Mouse (Mus musculus) thymus, postnatal 10 days (tissue): ENCODE measurements around the gene Rbm34.
"Not testable (repeated sequence)": the region's sequence is repeated elsewhere in the genome, so short reads cannot be mapped to it uniquely, and the experiment has no call there.

Source experiments
- DNase-seq, 2 experiments: peaks; one replicate each; pipeline ENCODE4 v3.0.0; 2021; ENCODE audit warnings: low spot score in 2 of 2

The Rbm34 gene

GRCm38 (mm10) chr8:126970579-126971313 lies at the start of gene Rbm34:
Rbm34 (minus strand) TSS chr8:126971071.
- peak; percentile 81 to 90 for DNase-seq

GRCm38 (mm10) chr8:127011668-127012067 lies 40.8 kb upstream of the Rbm34 start:
- no peak for DNase-seq

- DNase-seq: no peak
These were observed 23.6 kb upstream of the Rbm34 start for GRCm38 (mm10) chr8:126994506-126994905.

DNA sequence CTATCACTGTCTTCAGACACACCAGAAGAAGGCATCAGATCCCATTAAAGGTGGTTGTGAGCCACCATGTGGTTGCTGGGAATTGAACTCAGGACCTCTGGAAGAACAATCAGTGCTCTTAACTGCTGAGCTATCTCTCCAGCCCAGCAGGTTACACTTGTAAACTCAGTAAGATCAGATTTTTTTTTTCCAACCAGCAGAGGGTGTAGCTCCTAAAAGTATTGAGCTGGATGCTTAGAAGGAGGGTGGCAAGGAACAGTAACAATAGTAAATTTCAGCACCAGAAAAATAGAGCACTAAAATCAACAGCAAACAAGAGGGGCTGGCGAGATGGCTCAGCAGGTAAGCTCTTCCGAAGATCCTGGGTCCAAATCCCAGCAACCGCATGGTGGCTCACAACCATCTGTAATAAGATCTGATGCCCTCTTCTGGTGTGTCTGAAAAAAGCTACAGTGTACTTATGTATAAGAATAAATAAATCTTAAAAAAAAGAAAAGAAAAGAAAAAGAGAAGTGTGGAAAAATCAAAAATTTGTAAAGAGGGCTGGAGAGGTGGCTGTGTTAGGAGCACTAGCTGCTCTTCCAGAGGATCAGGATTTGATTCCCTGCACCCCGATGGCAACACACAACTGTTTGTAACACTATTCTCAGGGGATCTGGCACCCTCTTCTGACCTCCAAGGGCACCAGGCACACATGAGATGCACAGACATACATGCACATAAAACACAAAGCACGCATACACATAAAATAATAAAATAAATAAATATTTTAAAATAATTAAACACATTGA lies 18.7 kb upstream of the Rbm34 start:
- no peak for DNase-seq

GRCm38 (mm10) chr8:126988346-126989006 lies 17.6 kb upstream of the Rbm34 start:
- DNase-seq: no peak

DNA sequence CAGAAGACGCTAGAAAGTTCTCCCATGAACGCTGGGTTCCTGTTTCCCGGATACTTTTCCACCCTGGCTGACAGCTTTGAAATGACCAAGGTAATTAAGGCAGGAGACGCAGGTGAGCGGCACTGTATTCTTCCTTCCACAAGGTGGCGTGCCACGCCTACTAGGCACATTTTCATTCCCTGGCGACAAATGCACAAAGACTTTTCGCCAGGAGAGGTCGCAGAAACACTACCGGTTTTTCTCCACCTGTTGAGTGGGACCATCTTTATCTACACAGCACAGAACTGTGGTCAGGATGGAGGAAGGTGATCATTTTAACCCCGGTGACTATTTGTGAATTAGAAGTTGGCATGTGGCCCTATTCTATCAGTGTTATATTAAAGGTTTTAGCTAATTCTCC lies 15.6 kb upstream of the Rbm34 start:
- DNase-seq: peak; percentile 42 to 75

GRCm38 (mm10) chr8:126980046-126980445 lies 9.2 kb upstream of the Rbm34 start:
- no peak for DNase-seq

DNA sequence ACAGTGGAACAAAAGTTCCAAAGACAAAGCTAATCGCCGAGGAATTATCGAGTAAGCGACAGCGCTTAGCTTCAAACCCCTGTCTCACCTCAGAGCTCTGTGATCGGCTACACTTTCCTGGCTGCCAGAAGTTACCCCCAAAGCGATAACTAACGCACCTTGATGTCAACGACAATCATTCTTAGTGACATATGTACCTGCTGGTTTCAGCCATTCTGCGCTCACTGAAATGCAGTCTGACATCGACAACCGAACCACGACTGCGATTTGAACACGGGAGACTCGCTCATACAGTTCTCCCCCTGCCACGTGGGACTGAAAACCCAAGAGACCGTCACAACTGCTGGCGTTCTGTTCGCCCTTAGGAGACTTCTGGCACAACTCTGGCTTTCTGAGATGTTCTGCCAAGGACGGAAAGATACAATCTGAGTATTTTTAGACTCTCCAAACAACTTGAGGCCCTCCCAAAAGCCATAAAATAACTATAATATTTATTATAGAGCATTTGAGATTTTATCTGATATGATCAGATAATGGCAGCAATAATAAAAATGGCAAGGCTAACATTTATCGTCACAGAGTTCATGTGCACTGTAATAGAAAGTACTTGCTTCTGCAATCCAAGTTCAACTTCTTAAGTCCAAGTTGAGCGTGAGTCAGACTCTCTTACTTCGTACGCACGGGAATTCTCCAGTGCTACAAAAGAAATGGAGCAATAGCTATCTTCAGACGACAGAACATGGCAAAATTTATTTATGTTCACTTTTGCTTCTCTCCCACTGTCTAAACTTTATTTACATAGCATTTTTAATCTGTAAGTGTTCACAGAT lies 8.4 kb upstream of the Rbm34 start:
- DNase-seq: no peak

- DNase-seq: not testable (repeated sequence)
These were observed 7.7 kb upstream of the Rbm34 start for GRCm38 (mm10) chr8:126978535-126978934.

GRCm38 (mm10) chr8:126978028-126978427 lies 7.2 kb upstream of the Rbm34 start:
- no peak for DNase-seq

DNA sequence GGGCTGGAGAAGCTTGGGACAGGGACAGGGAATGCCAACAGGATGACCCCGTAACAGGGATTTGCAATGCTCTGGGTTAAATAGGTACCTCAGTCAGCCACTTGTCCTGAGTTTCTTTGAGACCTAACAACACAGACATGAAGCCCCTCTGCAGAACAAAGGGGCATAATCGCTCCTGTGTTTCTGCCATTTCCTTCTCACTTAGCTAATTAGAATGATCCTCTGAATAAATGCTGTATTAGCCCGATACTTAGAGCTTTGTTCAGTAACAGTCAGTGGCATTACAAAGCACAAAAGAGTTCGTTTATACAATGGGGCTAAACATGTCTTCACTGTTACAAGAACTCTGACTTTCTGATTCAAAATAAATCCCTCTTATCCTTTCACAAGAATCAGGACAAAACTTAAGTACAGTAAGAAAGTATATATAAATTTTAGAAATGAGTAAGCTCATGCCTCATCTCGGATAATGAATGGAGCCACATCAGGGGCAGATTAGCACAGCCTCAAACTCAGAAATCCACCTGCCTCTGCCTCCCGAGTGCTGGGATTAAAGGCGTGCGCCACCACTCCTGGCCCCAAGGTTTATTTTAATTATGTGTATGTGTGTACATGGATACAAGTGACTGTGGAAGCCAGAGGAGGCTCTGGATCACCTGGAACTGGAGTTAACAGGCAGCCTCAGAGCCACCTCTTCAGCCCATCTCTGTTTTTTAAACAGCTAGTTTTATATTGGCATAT lies 5.9 kb upstream of the Rbm34 start:
- no peak for DNase-seq

DNA sequence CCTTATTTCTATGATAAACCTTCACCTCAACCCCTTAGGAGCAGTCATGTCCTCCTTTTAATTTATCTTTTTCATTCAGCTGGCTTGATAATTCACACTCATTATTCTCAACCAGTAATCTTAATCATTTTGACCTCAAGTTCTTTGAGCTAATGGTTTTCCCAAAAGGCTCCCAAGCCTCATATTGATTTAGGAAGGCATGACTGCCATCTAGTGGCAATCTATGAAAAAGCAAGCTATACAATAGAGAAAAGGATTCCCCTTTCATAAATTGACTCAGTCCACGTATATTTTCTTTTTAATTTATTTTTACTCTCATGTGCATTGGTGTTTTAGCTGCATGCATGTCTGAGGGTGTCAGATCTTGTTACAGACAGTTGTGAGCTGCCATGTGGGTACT lies 4.8 kb upstream of the Rbm34 start:
- DNase-seq: peak in 1 of 2 experiments; percentile 39

- DNase-seq: no peak
These were observed 3.6 kb upstream of the Rbm34 start for GRCm38 (mm10) chr8:126974511-126974910.

- DNase-seq: no peak
These were observed 2.9 kb upstream of the Rbm34 start for GRCm38 (mm10) chr8:126973686-126974265.

DNA sequence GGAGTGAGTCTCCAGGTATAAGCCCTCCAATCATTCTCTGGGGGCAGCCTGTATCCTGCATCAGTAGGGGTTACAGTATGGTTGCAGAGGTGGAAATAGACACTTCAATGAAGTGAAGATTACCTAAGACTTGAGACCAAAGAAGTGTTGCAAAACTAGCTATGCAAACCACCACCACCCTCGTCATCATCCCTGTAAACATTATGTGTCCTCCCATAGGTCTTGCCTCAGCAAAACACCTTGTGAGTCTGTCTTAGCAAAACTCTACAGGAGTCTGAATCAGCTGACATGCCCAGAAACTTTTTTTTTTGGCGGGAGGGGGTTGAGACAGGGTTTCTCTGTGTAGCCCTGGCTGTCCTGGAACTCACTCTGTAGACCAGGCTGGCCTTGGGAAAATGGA lies 1.8 kb upstream of the Rbm34 start:
- DNase-seq: no peak

GRCm38 (mm10) chr8:126972102-126972501 lies 1.2 kb upstream of the Rbm34 start:
- no peak for DNase-seq

GRCm38 (mm10) chr8:126971314-126971664 lies 418 bp upstream of the Rbm34 start:
- DNase-seq: no peak

DNA sequence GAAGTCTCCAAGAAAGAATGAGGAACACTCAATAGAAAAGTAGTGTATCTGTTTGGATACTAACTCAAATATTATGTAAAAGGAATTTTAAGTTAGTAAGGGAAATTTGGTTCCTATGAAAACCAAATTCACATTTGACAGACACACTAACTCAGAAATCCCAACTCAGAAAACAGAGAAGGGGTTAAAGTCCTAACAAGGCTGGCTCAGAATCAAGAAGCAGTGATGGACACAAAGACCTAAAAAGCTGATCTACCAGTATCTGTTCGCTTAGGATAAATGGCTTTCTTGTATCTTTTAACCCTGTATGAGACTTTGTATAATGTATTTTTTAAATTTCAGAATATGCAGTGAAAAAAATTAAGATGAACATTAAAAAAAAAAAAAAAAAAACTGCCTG lies 1.3 kb downstream of the Rbm34 start:
- no peak for DNase-seq

DNA sequence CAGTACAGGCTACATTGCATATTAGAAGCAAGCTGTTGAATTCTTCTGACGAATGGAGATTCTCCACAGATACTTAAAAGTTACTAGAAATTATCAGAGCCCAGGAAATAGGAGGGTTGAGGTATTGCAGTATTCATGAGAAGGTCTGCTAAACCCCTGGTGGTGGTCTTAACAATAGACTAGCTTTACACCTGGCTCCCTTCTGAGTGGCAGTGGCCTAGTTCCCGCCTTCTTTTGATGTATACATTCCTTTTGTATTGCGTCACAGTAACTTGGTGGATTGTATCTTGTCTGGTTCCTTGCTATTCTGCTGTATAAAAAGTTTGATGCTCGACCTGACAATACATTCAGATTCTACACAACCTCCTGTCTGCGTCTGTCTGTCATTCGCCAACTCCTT lies 2.8 kb downstream of the Rbm34 start:
- DNase-seq: no peak

DNA sequence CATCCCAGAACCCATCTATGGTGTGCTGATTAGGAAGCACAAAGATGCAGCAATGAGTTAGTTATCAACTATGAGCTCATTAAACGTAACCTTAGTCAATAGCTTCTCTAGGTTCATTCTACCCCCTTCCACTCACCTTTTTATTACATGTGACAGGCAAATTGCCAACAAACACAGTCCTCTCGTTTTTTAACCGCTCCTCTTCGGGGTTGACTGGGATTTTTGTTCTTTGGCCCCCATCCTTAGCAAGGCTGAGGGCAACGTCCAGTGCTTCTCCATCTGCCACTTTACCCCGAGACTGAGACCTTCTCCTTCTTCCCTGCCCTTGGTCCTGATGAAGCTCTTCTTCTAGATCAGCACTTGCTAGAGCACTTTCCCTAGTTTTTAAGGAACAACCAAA lies 5.6 kb downstream of the Rbm34 start:
- no peak for DNase-seq

DNA sequence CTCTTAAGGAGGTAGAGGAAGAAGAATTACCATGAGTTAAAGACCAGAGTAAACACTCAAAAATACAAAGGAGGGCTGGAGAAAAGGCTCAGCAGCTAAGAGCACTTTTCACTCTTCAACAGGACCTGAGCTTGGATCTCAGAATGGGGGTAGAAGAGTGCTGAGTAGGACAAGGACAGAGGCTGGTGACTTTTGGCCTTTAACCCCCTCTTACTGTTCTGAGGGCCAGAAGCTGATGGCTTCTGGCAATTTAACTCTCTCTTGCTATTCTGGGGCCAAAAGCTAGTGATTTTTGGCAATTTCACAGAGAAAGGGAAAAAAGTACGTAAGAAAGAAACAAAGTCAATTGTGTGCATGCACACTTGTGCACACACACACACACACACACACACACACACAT lies 8.0 kb downstream of the Rbm34 start:
- DNase-seq: no peak
